Mouse (Mus musculus) layer of hippocampus, postnatal 25 days (tissue): ENCODE results near the gene C87436. TPM values are rescaled to one million over a fixed set of nuclear protein-coding genes. Genes with fewer than 3 reads are reported as not detected.
A peak's percentile ranks its signal among the peaks of the same experiment; 100 is the strongest.
"Not testable (repeated sequence)": the region's sequence is repeated elsewhere in the genome, so short reads cannot be mapped to it uniquely, and the experiment has no call there.

Experiments used
- DNase-seq, 2 experiments: peaks; one replicate each; pipeline ENCODE4 v3.0.0; 2022; ENCODE audit warnings: mixed read lengths in 2 of 2, low spot score in 1 of 2; ENCODE audit errors: extremely low spot score in 1 of 2
- total RNA-seq, 2 experiments: library from RNA; stranded (reverse); gene quantifications; 2 replicates each; pipeline ENCODE4 v1.2.3; 2021

Gene C87436
- total RNA-seq, 2 experiments from 2014 or later, result 16.1 to 17.4 TPM

GRCm38 (mm10) chr6:86479816-86480188 lies 41.6 kb downstream of the C87436 start:
- DNase-seq, result no peak

GRCm38 (mm10) chr6:86480189-86480831 lies 42.1 kb downstream of the C87436 start:
- DNase-seq, result no peak

GRCm38 (mm10) chr6:86481871-86482270 lies 43.7 kb downstream of the C87436 start:
- DNase-seq, result no peak

GRCm38 (mm10) chr6:86485943-86486640 lies 47.9 kb downstream of the C87436 start:
- DNase-seq, result no peak

- peak; percentile 57 to 65 for DNase-seq
These were observed 49.4 kb downstream of the C87436 start for GRCm38 (mm10) chr6:86487358-86488148.

- DNase-seq, result no peak
These were observed 49.9 kb downstream of the C87436 start for GRCm38 (mm10) chr6:86488149-86488485.

- no peak for DNase-seq
These were observed 51.8 kb downstream of the C87436 start for GRCm38 (mm10) chr6:86489945-86490344.

- DNase-seq, result not testable (repeated sequence)
These were observed 52.2 kb downstream of the C87436 start for GRCm38 (mm10) chr6:86490413-86490812.

GRCm38 (mm10) chr6:86493469-86494263 lies 55.5 kb downstream of the C87436 start:
- DNase-seq, result no peak

- no peak for DNase-seq
These were observed 56.6 kb downstream of the C87436 start for GRCm38 (mm10) chr6:86494767-86495166.

- DNase-seq, result no peak
These were observed 57.5 kb downstream of the C87436 start for GRCm38 (mm10) chr6:86495661-86496060.

GRCm38 (mm10) chr6:86496127-86496526 lies 58.0 kb downstream of the C87436 start:
- no peak for DNase-seq

GRCm38 (mm10) chr6:86496585-86496984 lies 58.4 kb downstream of the C87436 start:
- no peak for DNase-seq

GRCm38 (mm10) chr6:86497071-86497815 lies 59.1 kb downstream of the C87436 start:
- no peak for DNase-seq

GRCm38 (mm10) chr6:86497942-86498732 lies 60.0 kb downstream of the C87436 start:
- no peak for DNase-seq

GRCm38 (mm10) chr6:86499571-86500109 lies 61.5 kb downstream of the C87436 start:
- no peak for DNase-seq

- no peak for DNase-seq
These were observed 65.3 kb downstream of the C87436 start for GRCm38 (mm10) chr6:86503513-86503912.

- no peak for DNase-seq
These were observed 67.5 kb downstream of the C87436 start for GRCm38 (mm10) chr6:86505671-86506070.

- no peak for DNase-seq
These were observed 68.1 kb downstream of the C87436 start for GRCm38 (mm10) chr6:86506309-86506708.
